Mouse (Mus musculus) C2C12 (cell line): ENCODE results near the gene Klhl22. TPM values are rescaled to one million over a fixed set of nuclear protein-coding genes. Genes with fewer than 3 reads are reported as not detected.

Experiments used
- H3K27me3 ChIP-seq: one replicate; pipeline ENCODE4 v1.6.1; 2011; ENCODE audit not compliant: control insufficient read depth, insufficient read depth, insufficient read length
- H3K36me3 ChIP-seq: one replicate; pipeline ENCODE4 v1.6.1; 2011; ENCODE audit not compliant: control insufficient read depth, insufficient read depth
- H3K4me3 ChIP-seq: one replicate; pipeline ENCODE4 v1.5.1; 2011; ENCODE audit warnings: mild to moderate bottlenecking, control low read depth; ENCODE audit not compliant: poor library complexity, insufficient read depth, severe bottlenecking
- H3K79me2 ChIP-seq: one replicate; pipeline ENCODE4 v1.6.1; 2011; ENCODE audit not compliant: control insufficient read depth, insufficient read depth
- H3K79me3 ChIP-seq: one replicate; pipeline ENCODE4 v1.6.1; 2011; ENCODE audit warnings: low read depth, control low read depth
- H3ac ChIP-seq: one replicate; pipeline ENCODE3; 2011; ENCODE audit warnings: low read depth; ENCODE audit not compliant: control insufficient read depth, insufficient read length
- CEBPB ChIP-seq: IDR thresholded peaks from one replicate; pipeline ENCODE4 v1.6.1; 2011; ENCODE audit warnings: low read depth, mild to moderate bottlenecking, control low read depth, moderate library complexity
- CTCF ChIP-seq: IDR thresholded peaks from one replicate; pipeline ENCODE4 v1.5.1; 2011; ENCODE audit not compliant: control insufficient read depth, insufficient read depth, insufficient read length
- FOSL1 ChIP-seq: IDR thresholded peaks from one replicate; pipeline ENCODE4 v1.8.0; 2011; ENCODE audit warnings: mild to moderate bottlenecking, low read length; ENCODE audit not compliant: poor library complexity, insufficient read depth, severe bottlenecking
- MAX ChIP-seq: IDR thresholded peaks from one replicate; pipeline ENCODE4 v1.6.1; 2011; ENCODE audit warnings: mild to moderate bottlenecking, control low read depth
- MYOD1 ChIP-seq: IDR thresholded peaks from one replicate; pipeline ENCODE4 v1.6.1; 2011; ENCODE audit warnings: low read depth; ENCODE audit not compliant: control insufficient read depth, insufficient read length
- MYOG ChIP-seq: IDR thresholded peaks from one replicate; pipeline ENCODE4 v1.6.1; 2011; ENCODE audit not compliant: control insufficient read depth, insufficient read length; ENCODE audit errors: extremely low read depth
- USF1 ChIP-seq: IDR thresholded peaks from one replicate; pipeline ENCODE4 v1.6.1; 2011; ENCODE audit warnings: low read depth, mild to moderate bottlenecking, control low read depth, moderate library complexity
- polyA plus RNA-seq: library from polyadenylated mRNA; unstranded; fragments of >200 nt; fragmentation: generic; extraction: Trizol; gene quantifications from one replicate; pipeline ENCODE4 v1.2.1, GENCODE M21; 2012; ENCODE audit warnings: missing spikeins

Gene Klhl22
- polyA plus RNA-seq, 1 experiment = 83.6 TPM

DNA sequence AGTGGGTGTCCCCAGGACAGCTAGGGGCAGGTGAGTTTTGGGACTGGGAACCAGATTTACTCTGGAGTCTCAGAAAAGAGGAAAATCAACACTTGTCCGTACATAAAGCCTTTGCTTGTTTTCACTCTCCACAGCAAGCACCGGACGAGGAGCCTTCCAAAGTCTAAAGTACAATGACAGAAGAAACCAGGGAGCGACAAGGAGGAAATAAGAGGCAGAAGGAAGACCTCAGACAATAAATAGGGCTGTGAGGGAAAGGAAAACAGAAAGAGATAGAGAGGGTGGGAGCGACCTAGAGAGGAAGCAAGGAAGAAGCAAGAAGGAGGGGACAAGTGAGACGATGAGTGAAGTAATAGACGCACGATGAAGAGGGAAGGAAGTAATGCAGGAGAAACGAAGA, 516 bp upstream of the Klhl22 start:
- Histone ChIP-seq H3K4me3 (no peak overlapping the region), H3K79me2 (peaks cover 31% of the 10 kb centered on the region), H3ac (no peak overlapping the region), H3K36me3 (no peaks in the 10 kb centered on the region), H3K27me3 (no peaks in the 10 kb centered on the region), H3K79me3 (peaks cover 19% of the 10 kb centered on the region)
- TF ChIP-seq MAX = no peak
- no peak for TF ChIP-seq CEBPB
- no peak for TF ChIP-seq FOSL1
- TF ChIP-seq MYOD1 = no peak
- no peak for TF ChIP-seq CTCF
- no peak for TF ChIP-seq USF1
- TF ChIP-seq MYOG = no peak

GRCm38 (mm10) chr16:17759813-17760321, 449 bp downstream of the Klhl22 start:
- TF ChIP-seq CEBPB (no peak), CTCF (no peak), MAX (no peak), MYOG (no peak), FOSL1 (no peak), USF1 (no peak), MYOD1 (no peak)
- H3K79me2 ChIP-seq = peaks cover 33% of the 10 kb centered on the region
- H3K79me3 ChIP-seq = peaks cover 25% of the 10 kb centered on the region
- no peaks in the 10 kb centered on the region for H3K27me3 ChIP-seq
- H3K36me3 ChIP-seq = no peaks in the 10 kb centered on the region
- H3K4me3 ChIP-seq = peak overlapping the region; percentile 23
- H3ac ChIP-seq = peak overlapping the region; percentile 63

GRCm38 (mm10) chr16:17760657-17761056, 1.2 kb downstream of the Klhl22 start:
- TF ChIP-seq CTCF = peak; percentile 62
- TF ChIP-seq CEBPB = no peak
- Histone ChIP-seq H3K4me3 (no peak overlapping the region), H3K79me2 (peaks cover 38% of the 10 kb centered on the region), H3ac (no peak overlapping the region), H3K27me3 (no peaks in the 10 kb centered on the region), H3K79me3 (peaks cover 26% of the 10 kb centered on the region), H3K36me3 (no peaks in the 10 kb centered on the region)

DNA sequence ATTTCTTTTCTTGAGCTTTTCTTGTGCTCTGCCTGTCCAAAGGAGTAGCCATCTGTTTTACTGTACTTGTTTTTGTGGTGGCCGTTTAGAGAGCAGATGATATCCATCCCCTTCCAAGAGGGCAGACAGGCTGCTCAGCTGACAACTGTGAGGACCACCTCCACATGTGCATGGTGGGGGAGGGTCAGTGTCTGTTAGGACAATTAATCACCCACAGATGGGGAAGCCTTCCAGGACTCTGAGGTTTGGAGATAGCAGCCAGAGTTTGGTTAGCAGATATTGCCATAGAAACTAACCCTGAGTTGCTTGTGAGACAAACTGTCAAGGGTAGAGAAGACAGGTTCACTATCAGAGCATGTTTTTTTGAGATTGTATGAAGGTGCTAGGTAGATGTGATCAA, 1.7 kb downstream of the Klhl22 start:
- peaks cover 26% of the 10 kb centered on the region for H3K79me3 ChIP-seq
- no peak overlapping the region for H3K4me3 ChIP-seq
- no peaks in the 10 kb centered on the region for H3K36me3 ChIP-seq
- H3K79me2 ChIP-seq = peaks cover 38% of the 10 kb centered on the region
- TF ChIP-seq CTCF (no peak), CEBPB (no peak), MYOG (no peak), MAX (no peak), FOSL1 (no peak), USF1 (no peak), MYOD1 (no peak)
- no peaks in the 10 kb centered on the region for H3K27me3 ChIP-seq
- no peak overlapping the region for H3ac ChIP-seq

DNA sequence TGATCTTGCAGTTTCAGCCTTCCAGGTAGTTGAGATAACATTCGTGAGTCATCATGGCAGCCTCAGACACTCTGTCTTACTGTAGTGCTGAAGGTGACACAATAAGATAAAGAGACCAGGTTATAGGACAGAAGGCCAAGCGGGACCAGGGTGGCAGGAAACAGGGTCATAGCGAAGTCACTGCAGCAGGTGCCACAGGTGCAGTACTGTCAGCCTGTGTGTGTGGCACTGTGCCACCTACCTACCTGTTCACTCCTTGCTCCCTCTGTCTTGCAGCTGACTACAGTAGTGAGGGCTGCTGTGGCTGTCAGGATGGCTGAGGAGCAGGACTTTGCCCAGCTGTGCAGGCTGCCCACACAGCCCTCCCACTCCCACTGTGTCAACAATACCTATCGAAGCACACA, 4.7 kb downstream of the Klhl22 start:
- peaks cover 26% of the 10 kb centered on the region for H3K79me3 ChIP-seq
- H3K36me3 ChIP-seq = no peaks in the 10 kb centered on the region

GRCm38 (mm10) chr16:17768834-17769233, 9.4 kb downstream of the Klhl22 start:
- TF ChIP-seq FOSL1 (no peak), MAX (no peak), USF1 (no peak), MYOG (no peak), MYOD1 (no peak), CEBPB (no peak), CTCF (no peak)
- H3K79me2 ChIP-seq = peaks cover 6% of the 10 kb centered on the region
- H3K36me3 ChIP-seq = peaks cover 4% of the 10 kb centered on the region
- no peak overlapping the region for H3K4me3 ChIP-seq
- H3K27me3 ChIP-seq = no peaks in the 10 kb centered on the region
- peaks cover 8% of the 10 kb centered on the region for H3K79me3 ChIP-seq
- H3ac ChIP-seq = no peak overlapping the region

More for the DNA sequence above, 4.7 kb downstream of the Klhl22 start:
- Histone ChIP-seq H3K79me2 (peaks cover 38% of the 10 kb centered on the region), H3ac (no peak overlapping the region), H3K4me3 (no peak overlapping the region), H3K27me3 (no peaks in the 10 kb centered on the region)
- TF ChIP-seq CTCF (no peak), USF1 (no peak), MYOG (no peak), CEBPB (no peak), MYOD1 (no peak), MAX (no peak), FOSL1 (no peak)
